Comparison of ENCODE assay signal across 17 mouse cellular contexts in genomic region chr8:61569721-61570120, GRCm38 (mm10).
DNase-seq lines count a peak whose midpoint lies in the region; ATAC-seq and TF ChIP-seq lines count a peak whose summit lies in the region.
"Had no signal": no experiment of that assay in that cellular context is flagged by ENCODE, and none has a peak within 500 bp of the region (broad histone marks: within the 10 kb centered on the region; RNA-seq: fewer than 3 reads in every experiment).

No protein-coding gene starts in this region.

- no peaks in the 10 kb centered on the region for H3K36me3 ChIP-seq in forebrain, postnatal 0 days (ENCODE audit: insufficient read depth)
- H3K36me3 ChIP-seq in forebrain, embryonic 16.5 days (ENCODE audit: control insufficient read depth, insufficient read depth), result no peaks in the 10 kb centered on the region
- H3K36me3 ChIP-seq in lung, embryonic 16.5 days (ENCODE audit: control insufficient read depth, insufficient read depth, low read length), result no peaks in the 10 kb centered on the region
- 0 out of 2 replicates have a peak, but pooled peaks cover 2% of the 10 kb centered on the region for H3K36me3 ChIP-seq in small intestine, adult 2 months (ENCODE audit: control insufficient read depth, insufficient read depth, low read length)
- no peaks in the 10 kb centered on the region for H3K36me3 ChIP-seq in hindbrain, embryonic 13.5 days
- H3K36me3 ChIP-seq: kidney, embryonic 15.5 days; liver, embryonic 15.5 days; neural tube, embryonic 15.5 days had no signal

- peak; percentile 14 for DNase-seq in forebrain, postnatal 0 days
- DNase-seq in layer of hippocampus, adult 11-12 months (ENCODE audit: low spot score), result peak; percentile 10
- no peak for DNase-seq in layer of hippocampus, postnatal 36 days
- no peak for DNase-seq in lung, adult 18-20 months
- DNase-seq: cerebellum, adult 9-11 months; embryo, embryonic 11 days; heart, postnatal 10 days; retina, postnatal 1 day had no signal

- TF ChIP-seq CTCF in forebrain, postnatal 0 days (IDR thresholded peaks at IDR 0.05; ENCODE audit: low read depth), result no peak
- no peak for TF ChIP-seq CTCF in small intestine, adult 2 months (IDR thresholded peaks at IDR 0.05; ENCODE audit: extremely low read depth, insufficient read length, insufficient replicate concordance, low read depth, low read length)

- no peaks in the 10 kb centered on the region for H3K27me3 ChIP-seq in forebrain, postnatal 0 days (ENCODE audit: insufficient read depth, low read length)
- no peaks in the 10 kb centered on the region for H3K27me3 ChIP-seq in forebrain, embryonic 16.5 days (replicated peaks; ENCODE audit: control insufficient read depth, insufficient read depth, low read length)
- no peaks in the 10 kb centered on the region for H3K27me3 ChIP-seq in lung, embryonic 16.5 days (ENCODE audit: control insufficient read depth, insufficient read depth, low read depth, low read length)
- no peaks in the 10 kb centered on the region for H3K27me3 ChIP-seq in small intestine, adult 2 months (ENCODE audit: control insufficient read depth, insufficient read depth, low read length)
- H3K27me3 ChIP-seq in hindbrain, embryonic 13.5 days, result no peaks in the 10 kb centered on the region
- H3K27me3 ChIP-seq: kidney, embryonic 15.5 days; liver, embryonic 15.5 days; neural tube, embryonic 15.5 days; Patski had no signal

- H3K4me1 ChIP-seq in forebrain, postnatal 0 days (ENCODE audit: insufficient read depth), result no peaks in the 10 kb centered on the region
- no peaks in the 10 kb centered on the region for H3K4me1 ChIP-seq in forebrain, embryonic 16.5 days (replicated peaks; ENCODE audit: control insufficient read depth, insufficient read depth, low read length)
- H3K4me1 ChIP-seq in lung, embryonic 16.5 days (replicated peaks; ENCODE audit: control insufficient read depth, insufficient read depth, low read length), result peaks cover 25% of the 10 kb centered on the region
- H3K4me1 ChIP-seq in small intestine, adult 2 months (ENCODE audit: control insufficient read depth, insufficient read depth, insufficient read length, low read length), result peaks cover 13% of the 10 kb centered on the region; the same call in 1 of the 2 replicates
- no peaks in the 10 kb centered on the region for H3K4me1 ChIP-seq in hindbrain, embryonic 13.5 days (replicated peaks)
- H3K4me1 ChIP-seq: neural tube, embryonic 15.5 days had no signal

- 58% methylated on average over 4 of the region's 4 CpGs for WGBS in forebrain, postnatal 0 days
- 75% methylated on average over 4 of the region's 4 CpGs for WGBS in forebrain, embryonic 16.5 days
- WGBS in lung, embryonic 16.5 days, result 52% methylated on average over 4 of the region's 4 CpGs
- WGBS in small intestine, adult 2 months, result 82% methylated on average over 4 of the region's 4 CpGs
- 67% methylated on average over 4 of the region's 4 CpGs for WGBS in hindbrain, embryonic 13.5 days

- no peak overlapping the region for H3K27ac ChIP-seq in forebrain, postnatal 0 days (ENCODE audit: low read depth, low read length)
- no peak overlapping the region for H3K27ac ChIP-seq in forebrain, embryonic 16.5 days (ENCODE audit: low read length)
- no peak overlapping the region for H3K27ac ChIP-seq in lung, embryonic 16.5 days (ENCODE audit: low read length)
- H3K27ac ChIP-seq in small intestine, adult 2 months (ENCODE audit: insufficient read depth, low read depth, low read length), result peak overlapping the region; percentile 18; the same call in 1 of the 2 replicates
- H3K27ac ChIP-seq in hindbrain, embryonic 13.5 days, result no peak overlapping the region
- H3K27ac ChIP-seq: hindbrain, postnatal 0 days; kidney, embryonic 15.5 days; liver, embryonic 15.5 days; neural tube, embryonic 15.5 days had no signal

- no peak overlapping the region for H3K9ac ChIP-seq in forebrain, postnatal 0 days
- no peak overlapping the region for H3K9ac ChIP-seq in forebrain, embryonic 16.5 days (replicated peaks; ENCODE audit: low read depth, low read length)
- H3K9ac ChIP-seq in lung, embryonic 16.5 days (ENCODE audit: low read length), result no peak overlapping the region
- no peak overlapping the region for H3K9ac ChIP-seq in hindbrain, embryonic 13.5 days
- H3K9ac ChIP-seq: kidney, embryonic 15.5 days; liver, embryonic 15.5 days; neural tube, embryonic 15.5 days had no signal

- no peak for TF ChIP-seq POLR2A in small intestine, adult 2 months (IDR thresholded peaks at IDR 0.05; ENCODE audit: low read depth, low read length)

- no peak overlapping the region for H3K4me2 ChIP-seq in forebrain, postnatal 0 days (ENCODE audit: low read depth)
- no peak overlapping the region for H3K4me2 ChIP-seq in forebrain, embryonic 16.5 days (ENCODE audit: low read length)
- no peak overlapping the region for H3K4me2 ChIP-seq in lung, embryonic 16.5 days (ENCODE audit: low read depth, low read length)
- H3K4me2 ChIP-seq in hindbrain, embryonic 13.5 days, result no peak overlapping the region
- H3K4me2 ChIP-seq: kidney, embryonic 15.5 days; liver, embryonic 15.5 days; neural tube, embryonic 15.5 days had no signal

- H3K9me3 ChIP-seq in forebrain, postnatal 0 days (ENCODE audit: low read length), result no peaks in the 10 kb centered on the region
- H3K9me3 ChIP-seq in forebrain, embryonic 16.5 days (ENCODE audit: control insufficient read depth, low read length), result no peaks in the 10 kb centered on the region
- H3K9me3 ChIP-seq in lung, embryonic 16.5 days (ENCODE audit: control insufficient read depth, low read length), result no peaks in the 10 kb centered on the region
- no peaks in the 10 kb centered on the region for H3K9me3 ChIP-seq in hindbrain, embryonic 13.5 days
- H3K9me3 ChIP-seq: kidney, embryonic 15.5 days; liver, embryonic 15.5 days; neural tube, embryonic 15.5 days had no signal

- ATAC-seq in forebrain, postnatal 0 days, result no peak
- no peak for ATAC-seq in forebrain, embryonic 16.5 days
- peak; percentile 25; the same call in 1 of the 2 replicates for ATAC-seq in lung, embryonic 16.5 days (ENCODE audit: low read depth)
- ATAC-seq in hindbrain, embryonic 13.5 days (ENCODE audit: low FRiP score), result no peak
- ATAC-seq: hindbrain, postnatal 0 days; Patski had no signal

- no peak overlapping the region for H3K4me3 ChIP-seq in forebrain, postnatal 0 days (ENCODE audit: low read depth, low read length)
- H3K4me3 ChIP-seq in forebrain, embryonic 16.5 days (replicated peaks; ENCODE audit: low read length), result no peak overlapping the region
- no peak overlapping the region for H3K4me3 ChIP-seq in lung, embryonic 16.5 days (ENCODE audit: low read length)
- H3K4me3 ChIP-seq in small intestine, adult 2 months (ENCODE audit: low read depth, low read length), result no peak overlapping the region
- H3K4me3 ChIP-seq in hindbrain, embryonic 13.5 days, result no peak overlapping the region
- H3K4me3 ChIP-seq: kidney, embryonic 15.5 days; liver, embryonic 15.5 days; neural tube, embryonic 15.5 days had no signal

Comparison
In these comparisons a context has a peak if more than half of its experiments do, and no peak if none do; other contexts are left out.
1. DNase-seq: peak in forebrain, postnatal 0 days (single experiment) and layer of hippocampus, adult 11-12 months (single experiment); none in layer of hippocampus, postnatal 36 days (0 of 2) and lung, adult 18-20 months (0 of 2).